Mouse (Mus musculus): ENCODE data around the gene Cblb. TPM values are rescaled to one million over a fixed set of nuclear protein-coding genes. Genes with fewer than 3 reads are reported as not detected.
A peak's percentile ranks its signal among the peaks of the same experiment; 100 is the strongest.

Gene Cblb
- polyA plus RNA-seq, 1 experiment, result 9.4 TPM

DNA sequence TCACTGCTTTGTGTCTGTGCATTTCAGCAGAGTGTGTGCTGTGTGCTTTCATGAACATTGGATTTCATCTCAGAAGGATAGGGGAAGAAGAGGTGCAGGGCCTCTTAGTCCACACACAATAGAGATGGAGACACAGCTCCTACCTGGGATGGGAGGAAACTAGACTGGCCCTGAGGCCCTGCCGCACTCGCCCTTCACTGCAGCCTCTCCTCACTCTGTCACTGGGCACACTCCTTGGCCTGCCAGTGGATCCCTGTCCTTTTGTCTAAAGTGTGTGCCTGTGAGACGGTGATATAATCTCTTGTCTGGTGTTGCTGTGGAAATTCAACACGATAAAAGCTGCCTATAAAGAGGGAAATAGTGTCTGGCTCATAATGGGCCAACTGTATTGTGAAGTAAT, 88.0 kb downstream of the Cblb start:
- no peak for DNase-seq (ENCODE audit: extremely low spot score in 1 of 2, low spot score in 1 of 2)

DNA sequence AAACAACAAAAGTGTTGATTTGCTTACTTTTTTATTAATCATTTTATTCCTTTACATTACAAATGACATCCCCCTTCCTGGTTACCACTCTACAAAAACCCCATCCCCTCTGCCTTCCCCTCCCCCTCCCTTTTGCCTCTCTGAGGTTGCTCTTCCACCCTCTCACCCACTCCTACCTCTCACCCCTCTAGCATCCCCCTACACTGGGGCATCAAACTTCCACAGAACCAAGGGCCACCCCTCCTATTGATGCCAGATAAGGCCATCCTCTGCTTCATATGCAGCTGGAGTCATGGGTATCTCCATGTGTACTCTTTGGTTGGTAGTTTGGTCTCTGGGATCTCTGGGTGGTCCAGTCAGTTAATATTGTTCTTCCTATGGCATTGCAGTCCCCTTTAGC, 93.9 kb downstream of the Cblb start:
- DNase-seq (ENCODE audit: extremely low spot score in 1 of 2, low spot score in 1 of 2), result no peak

DNA sequence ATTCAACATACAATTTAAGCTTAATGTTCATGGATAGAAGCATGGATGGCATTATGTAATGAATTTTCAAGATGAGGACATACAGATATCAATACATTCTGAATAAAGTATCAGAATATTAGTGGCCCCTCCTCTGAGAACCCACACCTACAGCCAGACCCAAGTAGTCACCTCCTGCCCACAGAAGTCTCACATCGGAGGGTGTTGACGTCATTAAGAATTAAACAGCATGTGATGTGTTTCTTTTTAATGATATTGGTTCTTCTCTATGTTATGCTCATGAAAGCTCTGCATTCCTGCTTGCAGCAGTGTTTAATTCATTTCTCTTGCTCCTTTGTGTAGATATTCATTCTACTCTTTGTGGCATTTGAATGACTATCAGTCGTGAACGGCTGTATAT, 94.9 kb downstream of the Cblb start:
- no peak for DNase-seq (ENCODE audit: extremely low spot score in 1 of 2, low spot score in 1 of 2)

DNA sequence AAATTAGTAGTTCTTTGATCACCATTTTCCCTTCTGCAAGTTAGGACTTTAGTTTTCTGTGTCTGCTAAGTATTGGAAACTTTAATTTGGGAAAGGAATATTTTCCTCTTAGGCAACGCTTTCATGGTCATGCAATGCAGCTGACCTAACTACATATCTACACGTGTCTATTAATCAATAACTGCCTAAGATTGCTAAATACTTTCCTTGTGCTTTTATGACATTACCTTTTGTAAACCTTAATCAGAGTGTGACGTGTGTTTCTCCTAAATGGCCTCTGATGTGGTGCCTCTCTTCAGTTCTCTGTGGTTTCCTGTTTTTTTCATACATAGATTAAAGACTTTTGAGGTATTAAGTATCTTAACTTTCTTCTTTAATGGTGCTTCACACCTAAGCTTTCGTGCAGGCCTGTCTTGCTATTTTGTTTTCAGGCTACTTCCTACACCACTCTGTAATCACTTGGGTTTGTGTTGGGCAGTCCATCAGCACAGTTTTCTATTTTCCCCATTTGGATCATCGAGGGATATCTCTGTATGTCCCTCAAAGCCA, 98.4 kb downstream of the Cblb start:
- DNase-seq (ENCODE audit: extremely low spot score in 1 of 2, low spot score in 1 of 2), result no peak

DNA sequence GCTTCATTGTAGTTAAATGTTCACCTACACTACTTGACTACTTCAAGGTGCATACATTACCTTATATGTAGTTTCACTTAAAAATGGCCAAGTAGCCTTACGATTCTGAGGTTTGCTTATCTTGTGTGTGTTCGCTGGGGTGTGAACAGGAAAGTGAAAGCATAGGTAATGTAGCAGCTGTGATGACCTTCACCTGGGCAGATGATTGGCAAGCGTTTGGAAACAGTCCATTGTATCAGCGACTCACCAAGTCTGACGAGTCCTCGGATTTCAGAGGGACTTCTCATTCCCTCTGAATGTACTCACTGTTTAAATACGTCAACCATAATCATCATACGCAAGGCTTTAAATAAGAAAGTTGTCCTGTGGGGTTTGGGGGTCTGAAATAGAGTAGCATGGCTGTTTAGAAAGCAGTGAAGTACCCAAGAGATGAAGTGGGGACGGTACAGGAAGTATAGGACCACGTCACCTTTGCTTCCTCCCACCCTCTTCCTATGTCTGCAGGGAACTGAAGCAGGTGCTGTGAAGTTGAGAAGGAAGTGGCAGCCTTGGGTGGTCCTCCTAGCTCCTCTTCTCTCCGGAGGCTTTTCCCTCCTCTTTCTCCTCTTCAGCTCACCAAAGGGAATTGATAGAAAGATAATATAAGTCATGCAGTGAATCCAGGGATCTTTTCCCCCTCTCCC, 101.9 kb downstream of the Cblb start:
- DNase-seq (ENCODE audit: extremely low spot score in 1 of 2, low spot score in 1 of 2), result no peak

DNA sequence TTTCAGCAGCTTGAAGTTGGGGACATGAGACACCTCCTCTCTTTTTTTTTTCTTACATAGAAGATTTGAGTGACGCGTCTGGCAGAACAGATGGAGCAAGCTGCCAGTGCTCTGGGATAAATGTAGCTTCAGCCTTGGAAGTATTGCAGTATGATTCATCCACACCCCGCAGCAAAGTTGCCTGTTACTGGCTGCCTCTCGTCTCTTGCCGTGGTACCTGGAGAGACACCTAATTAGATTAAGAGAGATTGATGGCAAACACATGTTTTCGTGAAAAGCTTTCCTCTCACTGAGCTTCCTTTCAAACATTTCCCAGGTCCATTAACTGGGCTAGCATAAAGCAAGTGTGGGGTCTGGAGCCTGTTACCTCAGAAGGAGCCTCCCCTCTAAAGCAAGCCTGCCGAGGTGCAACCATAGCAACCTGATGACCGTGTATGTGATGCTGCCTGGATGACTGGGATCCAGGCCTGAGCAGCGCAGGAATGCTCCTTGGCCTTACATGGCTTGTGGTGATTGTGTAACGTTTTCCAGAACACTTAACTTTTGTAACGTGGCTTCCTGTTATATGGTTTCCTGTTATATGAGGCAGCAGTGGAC, 103.7 kb downstream of the Cblb start:
- peak; percentile 79 to 85 for DNase-seq (ENCODE audit: extremely low spot score in 1 of 2, low spot score in 1 of 2)

DNA sequence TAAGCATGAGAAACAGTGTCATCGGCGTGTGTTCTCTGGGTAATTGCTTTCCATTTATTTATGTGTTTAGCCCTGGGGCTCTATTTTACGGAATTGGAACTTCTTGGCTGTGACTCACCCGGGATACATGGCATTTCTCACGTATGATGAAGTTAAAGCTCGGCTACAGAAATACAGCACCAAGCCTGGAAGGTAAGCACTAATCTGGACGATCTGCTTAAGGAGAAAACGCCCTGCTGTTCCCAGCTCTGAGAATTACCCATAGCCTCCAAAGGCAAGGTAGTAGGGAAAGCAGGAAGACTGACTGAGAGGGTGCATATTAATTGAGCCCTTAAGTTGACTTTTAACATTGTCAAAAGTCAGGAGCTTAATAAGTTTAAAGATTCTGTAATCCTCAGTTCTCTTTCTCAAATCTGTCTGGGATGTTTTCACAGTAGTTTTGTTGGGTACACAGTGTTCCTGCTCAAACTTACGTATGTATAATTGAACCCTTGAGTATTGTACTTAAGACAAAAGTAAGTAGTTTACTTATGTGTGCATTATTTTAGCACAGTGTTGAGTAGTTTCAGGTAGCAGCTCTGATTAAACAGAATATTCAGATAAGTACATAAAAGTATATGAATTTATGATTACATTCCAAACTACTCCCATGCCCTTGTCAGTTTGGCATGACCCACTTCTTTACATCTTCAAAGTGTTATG, 104.8 kb downstream of the Cblb start:
- no peak for DNase-seq (ENCODE audit: extremely low spot score in 1 of 2, low spot score in 1 of 2)

DNA sequence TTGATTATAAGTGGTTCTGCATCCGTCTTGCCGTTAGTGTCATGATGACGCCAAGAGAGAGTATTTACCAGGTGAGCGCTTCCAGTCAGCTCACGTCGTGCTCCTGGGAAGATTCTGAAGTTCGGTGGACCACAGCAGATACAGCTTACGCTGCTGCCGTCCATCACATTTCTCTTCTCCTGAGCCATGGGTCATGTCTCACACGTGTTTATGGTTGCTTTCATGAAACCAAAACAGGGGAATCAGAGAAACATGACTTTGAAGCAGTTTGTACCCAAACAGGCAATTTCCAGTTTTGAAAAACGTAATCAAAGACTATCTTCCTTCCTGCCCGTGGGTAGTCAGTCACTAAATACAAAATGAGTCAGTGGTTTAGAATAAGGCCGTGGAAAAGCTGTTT, 112.1 kb downstream of the Cblb start:
- DNase-seq (ENCODE audit: extremely low spot score in 1 of 2, low spot score in 1 of 2), result no peak

DNA sequence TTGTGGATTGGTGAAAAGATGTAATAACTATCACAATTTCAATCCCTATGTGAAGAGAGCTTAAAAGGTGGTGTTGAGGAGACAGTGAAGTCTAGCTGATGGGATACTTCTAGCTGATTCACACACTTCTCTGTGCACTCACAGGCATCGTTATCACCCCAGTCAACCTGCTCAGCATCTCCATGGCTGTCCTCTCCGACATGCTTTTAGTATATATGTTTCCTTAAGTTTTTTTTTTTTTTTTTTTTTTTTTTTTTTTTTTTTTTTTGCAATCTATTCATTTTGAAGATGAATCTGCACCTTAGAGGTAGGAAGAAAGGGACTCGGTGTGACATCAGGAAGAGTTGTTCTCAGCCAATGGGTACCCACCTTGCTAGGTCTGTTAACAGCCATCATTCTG, 112.8 kb downstream of the Cblb start:
- DNase-seq (ENCODE audit: extremely low spot score in 1 of 2, low spot score in 1 of 2), result no peak

DNA sequence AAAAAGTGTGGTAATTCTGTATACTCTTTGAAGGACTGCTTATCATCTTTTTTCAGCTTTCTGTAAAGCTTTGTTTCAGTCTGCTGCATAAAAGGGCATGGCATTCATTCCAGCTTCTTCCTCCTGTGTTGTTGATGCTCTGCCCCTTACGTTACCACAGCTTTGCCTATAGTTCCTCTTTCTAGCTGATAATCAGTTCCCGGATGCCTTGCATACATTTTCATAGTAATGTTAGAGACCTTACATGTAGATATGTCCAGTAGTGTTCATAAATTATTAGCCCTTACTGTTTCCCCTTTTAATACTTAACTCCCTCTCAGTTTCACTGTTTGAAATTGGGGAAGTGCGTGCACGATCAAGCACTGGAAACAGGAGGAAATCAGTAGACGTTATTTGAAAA, 113.8 kb downstream of the Cblb start:
- no peak for DNase-seq (ENCODE audit: extremely low spot score in 1 of 2, low spot score in 1 of 2)

DNA sequence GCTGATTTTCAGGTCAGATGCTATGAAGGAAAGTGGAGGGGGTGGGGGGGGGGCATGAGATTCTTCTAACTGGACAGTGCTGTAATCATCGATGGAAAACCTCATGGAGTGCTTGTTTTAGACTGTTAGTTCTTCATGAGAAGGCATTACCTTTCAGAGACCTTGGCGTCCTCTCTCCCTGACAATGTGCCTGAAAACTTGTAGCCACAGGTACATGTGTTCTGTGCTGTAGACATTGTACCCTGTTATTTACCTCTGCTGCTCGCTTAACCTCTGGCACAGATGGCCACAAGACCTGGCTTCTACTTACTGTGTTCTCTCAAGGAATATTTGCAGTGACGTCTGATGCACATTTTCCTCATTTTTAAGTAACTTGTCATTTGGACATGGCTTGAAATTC, 114.5 kb downstream of the Cblb start:
- DNase-seq (ENCODE audit: extremely low spot score in 1 of 2, low spot score in 1 of 2), result no peak

DNA sequence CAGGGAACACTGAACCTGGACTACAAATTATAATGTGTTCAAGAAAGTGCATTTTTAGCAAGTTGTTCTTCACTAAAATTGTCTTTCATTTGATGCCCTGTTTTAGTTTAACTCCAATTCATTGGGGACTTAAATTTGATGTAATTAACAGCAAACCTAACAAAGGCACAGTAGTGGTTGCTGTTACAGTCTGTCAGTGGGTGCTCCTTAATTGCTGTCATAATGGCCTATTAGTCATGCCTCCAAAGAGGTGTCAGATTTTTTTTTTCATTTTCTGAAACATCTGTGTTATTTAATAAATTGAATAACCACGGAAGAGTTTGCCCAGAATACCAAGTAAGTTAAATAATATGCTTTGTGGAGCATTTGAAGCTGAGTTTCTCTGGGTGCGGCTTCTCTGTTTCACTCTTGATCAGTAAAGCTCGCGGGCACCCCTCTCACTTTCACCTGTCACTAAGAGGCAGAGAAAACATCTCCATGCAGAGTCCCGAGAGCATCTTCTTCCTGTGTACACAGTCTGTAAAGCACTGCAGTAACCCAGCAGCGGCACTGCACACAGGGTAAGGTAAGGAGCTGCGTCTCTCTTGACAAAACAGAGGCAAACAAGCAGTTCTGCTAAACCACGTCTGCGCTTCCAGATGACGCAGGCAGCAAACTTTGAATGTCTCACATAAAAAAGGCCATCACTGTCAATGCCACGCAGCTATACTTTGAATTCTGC, 116.1 kb downstream of the Cblb start:
- DNase-seq (ENCODE audit: extremely low spot score in 1 of 2, low spot score in 1 of 2), result no peak

DNA sequence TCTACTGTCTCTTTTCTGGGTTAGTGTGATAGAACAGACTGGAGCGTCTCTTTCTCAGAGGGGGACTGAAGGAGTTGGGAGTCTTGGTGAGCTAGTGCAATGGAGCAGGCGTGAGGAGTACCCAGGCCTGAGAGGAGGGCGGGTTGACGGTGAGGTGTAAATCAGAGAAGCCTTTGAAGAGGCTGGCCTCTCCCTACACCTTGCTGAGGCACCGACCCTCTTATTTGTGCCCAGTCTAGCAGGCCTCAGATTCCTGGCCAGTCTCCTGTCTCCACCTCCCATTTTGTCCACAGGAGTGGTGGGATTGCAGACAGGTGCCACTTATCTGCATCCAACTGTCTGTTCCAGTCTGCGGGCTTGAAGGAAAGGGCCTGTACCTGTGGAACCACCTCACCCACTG, 117.0 kb downstream of the Cblb start:
- DNase-seq (ENCODE audit: extremely low spot score in 1 of 2, low spot score in 1 of 2), result no peak

DNA sequence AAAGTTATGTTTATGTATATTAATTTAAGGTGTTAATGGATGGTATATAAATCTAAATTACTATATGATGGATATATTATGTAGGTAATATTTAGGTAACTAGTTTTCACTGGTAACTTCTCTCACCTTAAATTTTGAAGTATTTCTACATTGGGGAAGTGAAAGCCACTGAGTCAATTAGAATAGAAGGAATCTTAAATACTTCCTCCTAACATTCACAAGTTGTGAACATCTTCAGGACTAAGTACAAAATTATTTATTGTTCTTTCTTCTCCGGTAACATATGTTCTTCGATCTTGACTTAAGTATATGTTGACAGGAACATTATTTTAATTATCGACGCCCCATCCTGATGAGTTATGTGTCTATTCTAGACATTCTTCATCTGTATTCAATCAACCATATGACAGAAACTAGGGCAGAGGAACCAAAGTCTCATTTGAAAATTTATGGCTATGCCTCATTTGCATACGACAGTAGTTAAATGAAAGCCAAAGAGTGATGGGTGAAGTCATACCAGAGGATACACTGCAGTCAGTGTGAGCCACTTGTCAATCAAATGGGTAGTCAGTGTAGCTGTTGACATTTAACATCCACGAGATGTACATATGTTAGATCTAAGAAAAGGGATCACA, 118.2 kb downstream of the Cblb start:
- no peak for DNase-seq (ENCODE audit: extremely low spot score in 1 of 2, low spot score in 1 of 2)

DNA sequence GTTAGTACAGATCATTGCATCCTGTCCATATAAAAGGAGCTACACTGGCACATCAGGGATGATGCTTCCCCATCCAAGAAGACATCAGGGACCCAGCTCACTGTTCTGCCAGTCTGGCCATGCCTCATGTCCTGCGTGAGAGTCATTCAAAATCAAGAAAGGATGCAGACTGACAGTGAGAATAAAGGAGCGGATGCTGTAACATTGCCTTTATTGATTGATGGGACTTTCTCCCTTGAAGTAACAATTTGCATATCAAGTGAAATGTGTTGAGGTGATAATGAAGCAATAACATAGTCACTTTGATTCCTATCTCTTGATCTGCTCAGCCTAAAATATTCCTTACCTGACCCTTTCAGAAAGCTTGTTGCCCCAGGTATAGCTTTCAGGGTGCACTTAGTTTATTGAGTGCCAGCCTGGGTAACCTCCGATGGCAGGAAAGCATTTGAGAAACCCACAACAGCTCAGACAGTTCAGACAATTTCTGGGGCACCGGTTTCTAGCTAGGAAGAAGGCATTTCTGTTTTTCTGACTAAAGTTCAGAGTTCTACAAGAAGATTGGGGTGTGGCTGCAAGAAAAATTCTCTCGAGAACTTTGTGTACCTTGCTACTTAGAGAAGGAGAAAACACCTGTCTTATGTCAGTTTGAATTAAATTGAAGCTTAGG, 124.1 kb downstream of the Cblb start:
- DNase-seq (ENCODE audit: extremely low spot score in 1 of 2, low spot score in 1 of 2), result no peak

DNA sequence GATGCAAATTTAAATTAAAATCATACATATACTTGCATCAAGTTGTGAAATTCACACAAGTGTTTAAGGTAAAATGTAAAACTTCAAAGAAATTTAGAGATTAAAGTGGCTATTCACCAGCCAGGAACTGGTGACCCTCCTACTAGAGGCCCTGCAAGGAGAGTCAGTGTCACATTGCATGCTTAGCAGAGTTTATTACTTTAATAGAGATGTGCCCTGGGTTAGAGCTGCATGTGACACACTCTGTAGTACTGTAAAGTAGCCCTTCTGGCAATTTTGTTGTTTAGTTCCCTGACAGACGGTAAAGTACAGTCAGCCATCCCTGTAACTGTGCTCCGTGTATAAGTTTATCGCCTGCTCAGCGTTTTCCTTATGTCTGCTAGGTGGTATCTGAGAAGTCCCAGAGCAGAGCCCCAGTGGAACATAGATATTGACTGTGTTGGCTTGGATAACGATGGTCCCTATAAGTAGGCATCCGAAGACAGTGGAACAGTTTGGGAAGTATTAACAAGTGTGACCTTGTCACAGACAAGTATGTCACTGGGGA, 129.0 kb downstream of the Cblb start:
- DNase-seq (ENCODE audit: extremely low spot score in 1 of 2, low spot score in 1 of 2), result no peak

DNA sequence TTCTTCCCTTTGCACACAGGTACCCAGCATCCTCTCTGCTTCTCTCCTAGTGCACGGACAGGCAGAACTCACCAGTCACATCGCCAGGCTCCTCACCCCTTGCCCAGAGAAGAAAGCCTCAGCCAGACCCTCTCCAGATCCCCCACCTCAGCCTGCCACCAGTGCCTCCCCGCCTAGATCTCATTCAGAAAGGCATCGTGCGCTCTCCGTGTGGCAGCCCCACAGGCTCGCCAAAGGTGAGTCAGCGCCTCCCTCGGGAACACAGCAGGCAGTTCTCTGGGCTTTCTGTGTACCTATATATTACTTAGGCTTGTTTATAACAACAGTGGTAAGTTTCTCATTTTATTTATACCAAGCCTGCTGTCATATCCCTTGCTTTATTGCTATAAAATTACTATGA, 133.2 kb downstream of the Cblb start:
- no peak for DNase-seq (ENCODE audit: extremely low spot score in 1 of 2, low spot score in 1 of 2)

DNA sequence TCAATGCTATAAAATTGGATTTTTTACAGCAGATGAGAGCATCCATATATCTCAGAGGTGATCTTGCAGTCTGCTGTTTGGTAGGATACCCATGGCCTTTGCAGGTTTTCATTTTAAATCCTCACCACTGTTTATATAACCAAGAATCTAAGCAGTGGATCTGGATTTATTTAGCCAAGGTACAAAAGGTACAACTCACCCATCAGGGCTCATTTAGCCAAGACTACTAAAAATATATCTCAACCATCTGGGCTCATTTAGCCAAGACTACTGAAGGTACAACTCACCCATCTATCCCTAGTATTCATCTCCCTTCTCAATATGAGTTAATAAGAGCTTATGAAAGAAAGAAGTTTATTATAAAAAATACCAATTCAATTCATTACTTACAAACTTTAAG, 142.2 kb downstream of the Cblb start:
- DNase-seq (ENCODE audit: extremely low spot score in 1 of 2, low spot score in 1 of 2), result no peak

DNA sequence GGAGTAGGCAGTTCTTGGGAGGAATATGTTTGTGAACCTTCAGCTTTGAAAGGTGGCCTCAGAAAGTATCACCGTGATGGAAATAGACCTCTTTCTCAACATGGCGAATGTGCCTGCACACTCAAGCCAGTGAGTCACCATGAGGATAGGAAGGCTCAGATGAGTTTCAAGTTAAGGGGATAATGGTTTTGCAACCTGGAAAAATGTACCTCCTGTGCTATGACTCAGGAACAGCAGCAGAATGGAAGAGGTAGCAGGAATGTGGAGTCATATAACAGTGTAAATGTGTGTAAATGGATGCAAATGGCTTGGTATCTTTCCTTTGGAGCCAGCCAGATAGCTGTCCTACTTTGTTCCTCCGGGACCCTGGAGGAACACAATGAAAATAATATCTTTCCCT, 148.8 kb downstream of the Cblb start:
- DNase-seq (ENCODE audit: extremely low spot score in 1 of 2, low spot score in 1 of 2), result no peak

DNA sequence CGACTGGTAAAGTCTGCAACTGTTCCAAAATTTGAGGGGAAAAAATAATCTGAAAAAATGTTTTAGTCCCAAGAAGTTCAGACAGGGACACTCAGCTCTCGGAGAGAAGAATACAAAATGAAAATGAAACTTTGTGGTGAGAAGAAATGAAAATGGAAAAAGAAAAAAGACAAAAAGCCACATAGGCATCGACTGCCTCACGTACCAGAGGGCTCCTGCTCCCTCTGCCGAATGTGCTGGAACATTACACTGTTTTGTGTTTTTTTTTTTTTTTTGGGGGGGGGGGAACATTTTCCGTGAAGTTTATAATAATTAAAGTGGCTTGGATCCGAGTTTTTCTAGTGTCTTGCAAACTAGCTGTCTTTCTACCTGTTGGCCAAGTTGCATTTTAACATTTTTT, 151.0 kb downstream of the Cblb start:
- no peak for DNase-seq (ENCODE audit: extremely low spot score in 1 of 2, low spot score in 1 of 2)
